Mouse (Mus musculus): ENCODE data around the gene Gm49405.

DNA sequence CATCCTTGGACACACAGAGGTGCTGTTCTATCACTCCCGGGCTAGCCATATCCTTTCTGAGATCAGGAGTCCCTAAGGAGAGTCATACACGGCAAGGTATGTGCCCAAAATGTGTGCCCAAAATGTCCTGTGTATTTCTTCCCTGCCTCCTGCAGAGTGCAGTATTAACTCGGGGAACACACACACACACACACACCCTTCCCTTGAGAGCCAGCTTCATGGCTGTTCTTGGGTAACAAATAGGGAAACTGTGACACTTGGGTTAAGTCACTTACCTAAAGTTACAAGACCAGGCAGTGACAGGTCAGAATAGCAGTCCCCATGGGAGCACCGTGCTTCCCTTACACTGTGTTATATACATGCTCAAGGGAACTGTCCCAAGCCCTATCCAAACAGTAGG, 36.4 kb upstream of the Gm49405 start:
- no peak for TF ChIP-seq POLR2A (IDR thresholded peaks at IDR 0.05; ENCODE audit: borderline replicate concordance, insufficient read depth, low read length)
- TF ChIP-seq CTCF (IDR thresholded peaks at IDR 0.05; ENCODE audit: borderline replicate concordance, insufficient read depth, low read depth, low read length): no peak
